Mouse (Mus musculus) liver, embryonic 16.5 days (tissue): ENCODE measurements around the gene Pml. TPM values are rescaled to one million over a fixed set of nuclear protein-coding genes. Genes with fewer than 3 reads are reported as not detected.
A peak's percentile ranks its signal among the peaks of the same experiment; 100 is the strongest.

Experiments
- ATAC-seq: fragments of 200-750 bp; cut with Nextera tagmentation; 2 replicates; pipeline ENCODE4 v1.8.0; 2017; ENCODE audit warnings: low read depth, mild to moderate bottlenecking, moderate number of reproducible peaks, moderate library complexity
- H3K27ac ChIP-seq: fragments of 300-500 bp; sonication (generic); 2 replicates; pipeline ENCODE4 v1.5.1; 2014; ENCODE audit warnings: mild to moderate bottlenecking, low read length
- H3K27me3 ChIP-seq: fragments of 300-500 bp; sonication (generic); 2 replicates; pipeline ENCODE4 v1.6.1; 2014; ENCODE audit warnings: low read depth, low read length, mixed read lengths; ENCODE audit not compliant: control insufficient read depth, insufficient read depth
- H3K36me3 ChIP-seq: fragments of 300-500 bp; sonication (generic); 2 replicates; pipeline ENCODE4 v1.6.1; 2014; ENCODE audit warnings: mild to moderate bottlenecking; ENCODE audit not compliant: control insufficient read depth, insufficient read depth
- H3K4me1 ChIP-seq: fragments of 300-500 bp; sonication (generic); 2 replicates; pipeline ENCODE4 v1.6.1; 2014; ENCODE audit warnings: low read depth, low read length, mixed read lengths; ENCODE audit not compliant: control insufficient read depth
- H3K4me2 ChIP-seq: fragments of 300-500 bp; sonication (generic); 2 replicates; pipeline ENCODE4 v1.6.1; 2014; ENCODE audit warnings: low read depth, low read length, mixed read lengths
- H3K4me3 ChIP-seq: fragments of 300-500 bp; sonication (generic); 2 replicates; pipeline ENCODE4 v1.5.1; 2014; ENCODE audit warnings: low read depth, mild to moderate bottlenecking, low read length
- H3K9ac ChIP-seq: fragments of 300-500 bp; sonication (generic); 2 replicates; pipeline ENCODE4 v1.6.1; 2014; ENCODE audit warnings: low read depth, low read length
- H3K9me3 ChIP-seq: fragments of 300-500 bp; sonication (generic); replicated peaks from 2 replicates; pipeline ENCODE4 v1.6.1; 2016; ENCODE audit warnings: low read length; ENCODE audit not compliant: control insufficient read depth
- WGBS: fragments of 180-500 bp; shearing (Covaris S2); extraction: QIAGEN DNeasy Blood & Tissue Kit; methylation state at CpG from one replicate; pipeline ENCODE4 v1.1.7; 2014; ENCODE audit not compliant: insufficient replicate concordance; 5-methylcytosine and 5-hydroxymethylcytosine counted together
- polyA plus RNA-seq: library from polyadenylated mRNA; unstranded; fragments of >200 nt; fragmentation: Nextera tagmentation; extraction: Ambion mirVana; gene quantifications from 2 replicates; pipeline ENCODE4 v1.2.1, GENCODE M21; 2015

Gene Pml
- polyA plus RNA-seq, 1 experiment from 2014 or later: 21.2 TPM

DNA sequence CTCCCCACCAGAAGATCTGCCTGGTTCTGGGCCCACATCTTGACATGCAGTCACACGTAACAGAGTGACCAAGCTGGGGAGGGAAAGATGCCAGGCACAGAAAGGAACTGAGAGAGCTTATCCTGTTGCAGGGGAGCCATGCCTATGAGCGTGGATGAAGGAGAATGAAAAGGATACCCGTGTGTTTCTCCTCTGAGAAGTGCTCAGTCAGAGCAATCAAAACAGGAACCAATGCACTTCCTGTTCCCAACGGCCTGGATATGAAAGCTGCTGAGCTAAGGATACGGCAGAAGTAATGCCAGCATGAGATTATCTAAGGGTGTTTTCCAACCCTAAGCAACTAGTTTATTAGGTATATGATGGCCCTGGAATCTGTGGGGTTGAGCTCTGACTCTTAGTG, 17.2 kb downstream of the Pml start:
- peaks cover 69% of the 10 kb centered on the region for H3K36me3 ChIP-seq
- 32% methylated on average over 5 of the region's 5 CpGs for WGBS
- peak overlapping the region; percentile 51 for H3K27ac ChIP-seq
- H3K4me1 ChIP-seq: no peaks in the 10 kb centered on the region
- no peaks in the 10 kb centered on the region for H3K27me3 ChIP-seq
- no peak overlapping the region for H3K4me3 ChIP-seq
- no peak overlapping the region for H3K9ac ChIP-seq
- no peaks in the 10 kb centered on the region for H3K9me3 ChIP-seq
- ATAC-seq: peak; percentile 44
- no peak overlapping the region for H3K4me2 ChIP-seq

DNA sequence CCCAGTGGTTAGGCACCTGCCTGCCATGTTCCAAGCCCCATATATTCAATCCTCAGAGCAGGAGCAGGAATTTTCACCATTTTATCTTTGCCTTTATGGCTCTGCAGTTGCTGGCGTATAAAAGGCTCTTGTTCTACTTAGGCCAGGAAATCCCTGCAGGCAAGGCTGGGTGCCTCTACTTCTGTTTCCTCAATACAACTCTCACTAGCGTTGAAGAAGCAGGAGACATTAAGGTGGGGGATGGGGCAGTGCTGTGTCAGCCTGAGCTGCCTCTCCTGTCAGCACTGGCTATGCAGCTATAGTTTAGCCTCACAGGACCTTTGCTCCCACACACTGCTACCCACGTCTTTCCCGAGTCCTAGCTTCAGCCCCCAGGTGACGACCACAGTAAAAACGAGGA, 17.8 kb downstream of the Pml start:
- Histone ChIP-seq H3K27me3 (no peaks in the 10 kb centered on the region), H3K4me1 (peaks cover under 1% of the 10 kb centered on the region; the same call in 1 of the 2 replicates), H3K4me2 (no peak overlapping the region), H3K4me3 (no peak overlapping the region), H3K9ac (no peak overlapping the region), H3K27ac (peak overlapping the region; percentile 51), H3K9me3 (no peaks in the 10 kb centered on the region), H3K36me3 (peaks cover 73% of the 10 kb centered on the region)
- WGBS: 45% methylated on average over 6 of the region's 6 CpGs
- peak; percentile 52 for ATAC-seq

DNA sequence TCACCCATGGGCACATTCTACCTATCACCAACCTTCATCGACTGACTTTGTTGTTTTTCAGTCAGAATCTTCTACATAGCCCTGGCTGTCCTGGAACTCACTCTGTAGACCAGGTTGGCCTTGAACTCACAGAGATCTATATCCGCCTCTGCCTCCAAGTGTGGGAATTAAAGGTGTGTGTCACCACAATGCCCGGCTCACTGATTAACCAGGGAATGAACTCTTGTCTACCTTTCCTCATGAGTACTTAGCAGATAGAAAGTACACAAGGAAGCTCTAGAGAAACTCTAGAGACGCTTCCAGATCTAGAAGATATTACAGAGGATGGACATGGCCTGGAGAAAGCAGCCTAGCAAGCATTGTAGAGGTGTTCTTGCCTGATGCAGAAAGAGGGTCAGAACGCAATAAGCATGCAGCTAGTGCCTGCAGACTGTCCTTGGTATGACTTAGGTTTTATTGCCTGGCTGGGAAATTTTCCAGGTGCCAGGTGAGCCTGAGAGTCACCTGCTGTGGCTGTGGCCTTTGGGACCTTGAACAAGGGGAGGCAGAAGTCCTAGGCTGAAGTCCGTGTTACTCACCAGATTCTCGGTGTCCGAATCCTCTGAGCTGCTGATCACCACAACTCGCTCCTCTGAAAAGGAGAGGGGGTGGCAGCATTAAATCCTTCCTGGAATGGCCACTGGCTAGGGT, 20.7 kb downstream of the Pml start:
- H3K27me3 ChIP-seq: no peaks in the 10 kb centered on the region
- ATAC-seq: no peak
- H3K4me2 ChIP-seq: no peak overlapping the region
- H3K27ac ChIP-seq: no peak overlapping the region
- peaks cover 82% of the 10 kb centered on the region for H3K36me3 ChIP-seq
- H3K9me3 ChIP-seq: no peaks in the 10 kb centered on the region
- 87% methylated on average over 9 of the region's 9 CpGs for WGBS
- peaks cover 8% of the 10 kb centered on the region for H3K4me1 ChIP-seq
- H3K9ac ChIP-seq: no peak overlapping the region
- H3K4me3 ChIP-seq: no peak overlapping the region

DNA sequence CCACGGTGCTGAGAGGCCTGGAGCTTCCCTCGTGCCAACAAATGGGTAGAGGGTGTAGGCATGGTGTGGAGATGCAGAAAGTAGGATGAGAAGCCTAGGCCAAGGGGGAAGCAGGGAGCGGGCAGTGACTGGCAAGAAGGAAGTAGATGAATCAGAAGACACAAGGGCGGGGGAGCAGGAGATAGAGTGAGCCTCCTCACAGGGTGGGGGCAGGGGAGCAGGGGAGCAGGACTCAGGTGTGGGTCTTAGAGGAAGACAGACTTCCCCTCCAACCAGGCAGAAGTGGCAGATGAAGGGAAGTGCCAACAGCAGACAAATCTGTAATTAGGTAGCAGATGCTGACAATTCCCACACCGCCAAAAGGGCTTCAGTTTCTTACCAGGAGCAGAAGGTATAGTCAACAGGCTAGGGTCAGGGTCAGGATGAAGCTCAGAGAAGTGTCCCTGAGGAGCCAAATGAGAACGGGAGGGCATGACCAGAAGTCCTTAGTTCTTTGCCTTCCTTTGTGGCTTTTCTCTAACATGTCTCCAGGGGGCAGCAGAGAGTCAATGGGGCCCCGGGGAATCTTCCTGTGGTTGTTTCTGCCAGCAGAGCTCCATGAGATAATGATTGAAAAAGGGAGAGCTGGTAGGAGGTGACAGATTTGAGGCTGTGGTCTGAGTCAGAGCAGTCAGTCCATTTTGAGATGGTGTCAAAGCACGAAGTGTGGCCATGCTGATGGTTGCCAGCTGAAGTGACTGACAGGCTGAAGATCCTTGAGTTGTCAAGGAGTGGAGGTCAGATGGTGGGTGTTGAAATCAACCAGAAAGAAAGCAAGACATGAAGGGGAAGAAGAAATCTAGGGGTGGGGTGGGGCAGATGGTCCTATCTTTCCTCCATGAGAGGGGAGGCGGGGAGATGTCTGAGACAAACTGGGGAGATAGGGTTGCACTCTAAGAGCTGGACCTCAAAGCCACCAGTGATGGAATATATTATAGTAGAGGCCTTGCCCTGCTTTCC, 23.4 kb downstream of the Pml start:
- Histone ChIP-seq H3K9me3 (no peaks in the 10 kb centered on the region), H3K4me1 (peaks cover 8% of the 10 kb centered on the region), H3K4me2 (no peak overlapping the region), H3K9ac (no peak overlapping the region), H3K27ac (no peak overlapping the region), H3K27me3 (no peaks in the 10 kb centered on the region), H3K36me3 (peaks cover 82% of the 10 kb centered on the region), H3K4me3 (no peak overlapping the region)
- WGBS: 41% methylated on average over 9 of the region's 9 CpGs
- ATAC-seq: no peak

DNA sequence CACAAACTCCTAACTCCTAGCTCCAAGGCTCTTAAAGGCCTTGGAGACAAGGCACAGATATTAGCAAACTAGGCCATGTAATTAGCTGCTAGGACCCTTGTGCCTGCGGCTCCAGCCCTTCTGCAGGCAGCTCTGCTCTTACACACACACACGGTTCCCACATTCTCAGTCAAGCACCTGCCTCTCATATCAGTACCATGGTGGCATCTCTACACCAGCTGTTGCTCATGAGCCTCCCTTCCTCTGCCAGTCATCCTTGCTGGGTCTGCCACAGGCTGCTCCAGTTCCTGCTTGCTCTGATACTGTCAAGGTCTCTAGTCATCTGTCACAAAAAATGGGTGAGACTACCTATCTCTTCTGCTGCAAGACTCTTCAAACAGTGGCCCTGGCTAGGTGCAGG, 25.2 kb downstream of the Pml start:
- no peak for ATAC-seq
- Histone ChIP-seq H3K27me3 (no peaks in the 10 kb centered on the region), H3K36me3 (peaks cover 78% of the 10 kb centered on the region)

DNA sequence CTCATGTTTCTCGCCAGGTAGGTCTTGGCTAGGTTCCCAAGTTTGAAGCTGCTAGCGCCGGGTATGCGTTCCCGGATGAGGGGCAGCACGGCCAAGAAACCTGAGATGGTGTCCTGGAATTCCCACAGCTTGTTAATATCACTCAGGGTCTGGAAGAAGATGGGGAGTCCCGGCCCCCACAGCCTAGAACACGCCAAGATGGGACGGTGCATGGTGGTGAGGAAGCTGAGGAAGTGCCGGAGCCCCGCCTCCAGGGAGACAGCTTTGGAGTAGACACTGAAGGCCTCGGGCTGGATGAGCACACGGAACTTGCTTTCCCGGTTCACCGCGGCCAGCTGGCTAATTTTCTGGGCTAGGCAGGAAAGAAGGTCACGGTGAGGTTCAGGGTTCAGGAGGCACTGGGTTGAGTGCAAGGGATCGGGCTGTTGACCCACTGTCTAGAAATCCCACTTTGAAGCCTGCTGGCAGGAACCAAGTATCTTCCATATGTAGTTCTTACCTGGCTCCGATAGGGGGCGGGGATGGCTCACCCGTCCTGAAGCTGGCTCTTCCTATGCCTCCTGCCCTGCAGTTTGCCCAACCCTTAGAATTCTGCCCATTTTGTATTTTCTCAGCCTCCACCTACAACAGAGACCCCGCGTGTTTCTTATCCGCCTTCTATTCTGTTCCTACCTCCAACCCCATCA, 29.2 kb downstream of the Pml start:
- no peak overlapping the region for H3K27ac ChIP-seq
- peaks cover 42% of the 10 kb centered on the region for H3K36me3 ChIP-seq

More for the DNA sequence above, 25.2 kb downstream of the Pml start:
- Histone ChIP-seq H3K27ac (no peak overlapping the region), H3K4me2 (no peak overlapping the region), H3K9me3 (no peaks in the 10 kb centered on the region), H3K4me3 (no peak overlapping the region), H3K4me1 (peaks cover 8% of the 10 kb centered on the region), H3K9ac (no peak overlapping the region)
- WGBS: 78% methylated on average over 2 of the region's 2 CpGs

DNA sequence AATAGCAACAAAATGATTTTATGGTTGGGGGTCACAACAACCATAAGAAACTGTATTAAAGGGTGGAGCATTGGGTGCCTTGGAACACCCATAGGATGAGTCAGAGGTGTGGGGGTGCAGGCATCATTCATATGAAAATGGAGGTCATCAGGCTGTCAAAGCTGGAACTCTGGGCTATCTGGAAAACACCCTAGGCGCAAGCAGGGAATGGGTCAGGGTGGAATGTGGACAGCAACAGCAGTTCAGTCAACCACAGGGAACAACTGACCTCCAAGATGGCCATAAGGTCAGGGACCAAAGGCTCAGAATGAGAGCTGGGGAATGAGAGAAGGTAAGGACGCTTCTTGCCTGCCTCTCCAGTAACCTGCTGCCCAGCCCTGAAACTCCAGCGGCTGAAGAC, 31.0 kb downstream of the Pml start:
- no peak overlapping the region for H3K4me2 ChIP-seq
- 89% methylated on average over 3 of the region's 3 CpGs for WGBS
- H3K4me1 ChIP-seq: peaks cover 21% of the 10 kb centered on the region
- no peak overlapping the region for H3K27ac ChIP-seq
- H3K36me3 ChIP-seq: peaks cover 29% of the 10 kb centered on the region
- ATAC-seq: no peak
- H3K4me3 ChIP-seq: no peak overlapping the region
- no peaks in the 10 kb centered on the region for H3K9me3 ChIP-seq
- no peaks in the 10 kb centered on the region for H3K27me3 ChIP-seq
- no peak overlapping the region for H3K9ac ChIP-seq

More for the DNA sequence above, 29.2 kb downstream of the Pml start:
- no peak overlapping the region for H3K9ac ChIP-seq
- no peaks in the 10 kb centered on the region for H3K27me3 ChIP-seq
- H3K4me2 ChIP-seq: no peak overlapping the region
- ATAC-seq: no peak
- H3K9me3 ChIP-seq: no peaks in the 10 kb centered on the region
- 72% methylated on average over 24 of the region's 24 CpGs for WGBS
- H3K4me1 ChIP-seq: peaks cover 4% of the 10 kb centered on the region
- no peak overlapping the region for H3K4me3 ChIP-seq

DNA sequence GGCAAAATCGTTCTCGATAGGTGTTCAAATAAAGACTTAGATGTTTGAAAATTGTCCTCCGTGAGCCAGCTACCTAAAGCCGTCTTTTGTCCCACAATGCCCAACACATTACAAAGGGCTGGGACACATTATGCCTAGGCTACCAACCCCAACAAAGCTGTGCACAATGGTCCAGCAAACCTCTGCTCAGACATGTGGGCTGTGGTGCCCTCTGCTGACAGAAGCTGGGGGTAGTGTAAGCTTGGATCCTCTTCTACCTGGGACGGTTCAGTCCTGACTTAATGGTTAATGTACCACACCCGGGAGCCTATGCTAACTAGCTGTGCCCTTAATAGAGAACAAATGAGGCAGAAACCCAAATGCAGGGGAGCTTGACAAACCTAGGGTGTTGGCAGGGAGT, 33.2 kb downstream of the Pml start:
- peaks cover 15% of the 10 kb centered on the region for H3K36me3 ChIP-seq
- no peak overlapping the region for H3K9ac ChIP-seq
- ATAC-seq: no peak
- H3K27me3 ChIP-seq: no peaks in the 10 kb centered on the region
- WGBS: 54% methylated on average over 6 of the region's 6 CpGs
- no peak overlapping the region for H3K27ac ChIP-seq
- peaks cover 29% of the 10 kb centered on the region for H3K4me1 ChIP-seq
- H3K9me3 ChIP-seq: no peaks in the 10 kb centered on the region
- H3K4me3 ChIP-seq: no peak overlapping the region
- H3K4me2 ChIP-seq: no peak overlapping the region
